Mouse (Mus musculus) brain, embryonic 14.5 days (tissue): ENCODE measurements around the gene Coro1a.

Experiments
- CTCF ChIP-seq: fragments of 200-500 bp; IDR thresholded peaks from 2 replicates; pipeline ENCODE4 v1.5.1; 2012; ENCODE audit warnings: inconsistent platforms, mild to moderate bottlenecking, moderate library complexity, borderline replicate concordance; ENCODE audit not compliant: insufficient read depth, insufficient read length; ENCODE audit errors: extremely low read depth
- POLR2A ChIP-seq: fragments of 200-500 bp; IDR thresholded peaks from 2 replicates; pipeline ENCODE4 v1.6.1; 2012; ENCODE audit warnings: mild to moderate bottlenecking, inconsistent platforms, borderline replicate concordance; ENCODE audit not compliant: poor library complexity, insufficient read depth, insufficient read length, severe bottlenecking; ENCODE audit errors: extremely low read depth

DNA sequence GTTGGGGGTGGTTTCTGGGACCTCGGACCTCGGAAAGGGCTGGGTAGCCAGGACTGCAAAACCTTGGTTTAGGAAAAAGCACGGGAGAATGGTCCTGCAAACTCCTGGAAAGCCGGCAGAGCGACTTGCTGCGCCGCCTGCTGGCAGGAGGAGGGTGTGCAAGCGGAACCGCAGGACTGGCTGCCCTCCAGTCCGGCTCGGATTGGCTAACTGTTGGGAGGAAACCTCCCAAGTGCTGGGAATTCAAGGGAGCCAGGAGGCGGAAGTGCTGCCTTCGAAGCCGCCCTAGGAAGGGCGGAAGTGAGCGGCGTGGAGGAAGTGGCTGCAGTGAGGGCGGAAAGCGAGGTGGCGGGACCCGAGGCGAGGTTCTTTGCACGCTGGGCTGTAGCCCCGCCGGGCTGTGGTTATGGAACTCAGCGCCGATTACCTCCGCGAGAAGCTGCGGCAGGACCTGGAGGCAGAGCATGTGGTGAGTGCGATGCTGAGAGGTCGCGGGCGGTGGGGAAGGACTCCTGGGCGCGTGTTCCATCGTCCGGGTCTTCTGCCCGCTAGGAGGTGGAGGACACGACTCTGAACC, 11.9 kb downstream of the Coro1a start, which contains the start of gene Slx1b:
- peak; percentile 98 for TF ChIP-seq CTCF
- TF ChIP-seq POLR2A, result peak; percentile 33; the same call in 1 of the 2 replicates
